Mouse (Mus musculus): Measurements from ENCODE around the gene Hdac9.

- TF ChIP-seq RAD21 (IDR thresholded peaks at IDR 0.05; ENCODE audit: low read depth, low read length), result no peak
- no peak for TF ChIP-seq BHLHE40 (IDR thresholded peaks at IDR 0.05; ENCODE audit: borderline replicate concordance, low read depth, low read length)
- no peak for TF ChIP-seq GATA1 (IDR thresholded peaks at IDR 0.05; ENCODE audit: low read depth, low read length)
- TF ChIP-seq POLR2A (IDR thresholded peaks at IDR 0.05; ENCODE audit: control insufficient read depth in 1 of 2, insufficient read depth in 1 of 2, low read depth in 1 of 2, low read length in 2 of 2, poor library complexity in 1 of 2), result no peak
These were observed 192.6 kb downstream of the Hdac9 start for GRCm38 (mm10) chr12:34724274-34724673.
